In genomic region chr10:122807127-122808105, GRCm38 (mm10) we compare ENCODE assay signal across 8 mouse cellular contexts.
A peak's percentile ranks its signal among the peaks of the same experiment; 100 is the strongest.
DNase-seq lines count a peak whose midpoint lies in the region; ATAC-seq and TF ChIP-seq lines count a peak whose summit lies in the region.

No protein-coding gene starts in this region.

- H3K4me2 ChIP-seq in forebrain, embryonic 15.5 days (replicated peaks), result no peak overlapping the region; the same call in 1 of the 2 replicates
- H3K4me2 ChIP-seq in lung, embryonic 14.5 days, result 0 out of 2 replicates have a peak overlapping the region, but pooled peaks have one; percentile 15

- WGBS in forebrain, embryonic 15.5 days, result 23% methylated on average over 9 of the region's 9 CpGs
- WGBS in lung, embryonic 14.5 days, result 30% methylated on average over 9 of the region's 9 CpGs

- intact Hi-C loops in heart, postnatal 14 days (cut with DNase I), result loop anchor here (1.0 to 5.0 kb wide), 3 partner anchors 84 to 270 kb away; partner anchors contain the start of gene Mon2

- H3K4me1 ChIP-seq in G1E (ENCODE audit: insufficient read depth, low read depth, low read length), result peaks cover 4% of the 10 kb centered on the region; the same call in 1 of the 2 replicates
- peaks cover 16% of the 10 kb centered on the region for H3K4me1 ChIP-seq in forebrain, embryonic 15.5 days
- H3K4me1 ChIP-seq in lung, embryonic 14.5 days (ENCODE audit: insufficient read depth), result peaks cover 6% of the 10 kb centered on the region; the same call in 1 of the 2 replicates

- no peak overlapping the region for H3K9ac ChIP-seq in forebrain, embryonic 15.5 days (replicated peaks)
- peak overlapping the region; percentile 26 for H3K9ac ChIP-seq in lung, embryonic 14.5 days

- H3K9me3 ChIP-seq in G1E (replicated peaks), result peaks cover 5% of the 10 kb centered on the region; the same call in 1 of the 2 replicates
- H3K9me3 ChIP-seq in forebrain, embryonic 15.5 days, result no peaks in the 10 kb centered on the region
- H3K9me3 ChIP-seq in lung, embryonic 14.5 days (ENCODE audit: low read depth, low read length), result no peaks in the 10 kb centered on the region

- ATAC-seq in G1E (ENCODE audit: extremely low read depth, insufficient number of reproducible peaks, low FRiP score, poor library complexity, severe bottlenecking), result peak; percentile 30
- ATAC-seq in cerebellum, adult (ENCODE audit: insufficient number of reproducible peaks, low FRiP score, low TSS enrichment), result peak; percentile 82
- ATAC-seq in forebrain, embryonic 15.5 days (replicated peaks), result peak; percentile 60
- peak; percentile 36; the same call in 1 of the 2 replicates for ATAC-seq in lung, embryonic 14.5 days (ENCODE audit: insufficient read depth)

- no peaks in the 10 kb centered on the region for H3K27me3 ChIP-seq in G1E (ENCODE audit: insufficient read depth, low read length)
- H3K27me3 ChIP-seq in forebrain, embryonic 15.5 days, result no peaks in the 10 kb centered on the region
- H3K27me3 ChIP-seq in lung, embryonic 14.5 days (ENCODE audit: insufficient read depth, low read length), result no peaks in the 10 kb centered on the region

- peak; percentile 30 for DNase-seq in G1E (ENCODE audit: low spot score)
- DNase-seq in heart, postnatal 14 days, result peak; percentile 83 to 89
- DNase-seq in kidney, postnatal 4 days, result peak; percentile 87 to 88
- DNase-seq in lung, embryonic 14.5 days, result peak; percentile 96
- DNase-seq in ovary, postnatal 14 days (ENCODE audit: low spot score), result peak; percentile 73
- DNase-seq in thymus, postnatal 36 days, result peak; percentile 78 to 79

- H3K36me3 ChIP-seq in G1E (replicated peaks), result no peaks in the 10 kb centered on the region
- H3K36me3 ChIP-seq in forebrain, embryonic 15.5 days, result no peaks in the 10 kb centered on the region
- no peaks in the 10 kb centered on the region for H3K36me3 ChIP-seq in lung, embryonic 14.5 days (ENCODE audit: insufficient read depth)

- H3K4me3 ChIP-seq in G1E (ENCODE audit: low read depth, low read length), result no peak overlapping the region
- no peak overlapping the region for H3K4me3 ChIP-seq in forebrain, embryonic 15.5 days
- no peak overlapping the region for H3K4me3 ChIP-seq in lung, embryonic 14.5 days (ENCODE audit: low read depth, low read length)

- H3K27ac ChIP-seq in forebrain, embryonic 15.5 days (replicated peaks), result peak overlapping the region; percentile 86
- H3K27ac ChIP-seq in lung, embryonic 14.5 days (ENCODE audit: low read depth), result peak overlapping the region; percentile 74; the same call in 1 of the 2 replicates

- peak; percentile 40; the same call in 1 of the 2 replicates for TF ChIP-seq CTCF in G1E (IDR thresholded peaks at IDR 0.05; ENCODE audit: low read depth, low read length)
- TF ChIP-seq CTCF in lung, embryonic 14.5 days (IDR thresholded peaks at IDR 0.05; ENCODE audit: low read depth), result peak; percentile 89

Comparison
In these comparisons a context has a peak if more than half of its experiments do, and no peak if none do; other contexts are left out.
1. ATAC-seq: peak in every context shown above with its lines; median percentile 82 in cerebellum, adult; 60 in forebrain, embryonic 15.5 days; 36 in lung, embryonic 14.5 days; 30 in G1E.
2. DNase-seq: peak in every context shown above with its lines; median percentile 96 in lung, embryonic 14.5 days; 88 in kidney, postnatal 4 days; 86 in heart, postnatal 14 days; 78 in thymus, postnatal 36 days; 73 in ovary, postnatal 14 days; 30 in G1E.